Mouse (Mus musculus) spleen, adult 12 weeks (tissue): Measurements from ENCODE around the gene Pex11b.
"Not testable (repeated sequence)": the region's sequence is repeated elsewhere in the genome, so short reads cannot be mapped to it uniquely, and the experiment has no call there.

Experiments
- DNase-seq: peaks from one replicate; pipeline ENCODE4 v3.0.0; 2022; ENCODE audit warnings: low spot score

Gene Pex11b

GRCm38 (mm10) chr3:96634928-96635879 lies at the start of gene Pex11b, which contains the start of gene Gm42957:
TSS of gene Pex11b (plus strand) at chr3:96635376.
TSS of gene Gm42957 (plus strand) at chr3:96635474.
- DNase-seq = peak; percentile 70

GRCm38 (mm10) chr3:96590657-96591056 lies 44.5 kb upstream of the Pex11b start:
- no peak for DNase-seq

GRCm38 (mm10) chr3:96593374-96593773 lies 41.8 kb upstream of the Pex11b start:
- peak; percentile 17 for DNase-seq

DNA sequence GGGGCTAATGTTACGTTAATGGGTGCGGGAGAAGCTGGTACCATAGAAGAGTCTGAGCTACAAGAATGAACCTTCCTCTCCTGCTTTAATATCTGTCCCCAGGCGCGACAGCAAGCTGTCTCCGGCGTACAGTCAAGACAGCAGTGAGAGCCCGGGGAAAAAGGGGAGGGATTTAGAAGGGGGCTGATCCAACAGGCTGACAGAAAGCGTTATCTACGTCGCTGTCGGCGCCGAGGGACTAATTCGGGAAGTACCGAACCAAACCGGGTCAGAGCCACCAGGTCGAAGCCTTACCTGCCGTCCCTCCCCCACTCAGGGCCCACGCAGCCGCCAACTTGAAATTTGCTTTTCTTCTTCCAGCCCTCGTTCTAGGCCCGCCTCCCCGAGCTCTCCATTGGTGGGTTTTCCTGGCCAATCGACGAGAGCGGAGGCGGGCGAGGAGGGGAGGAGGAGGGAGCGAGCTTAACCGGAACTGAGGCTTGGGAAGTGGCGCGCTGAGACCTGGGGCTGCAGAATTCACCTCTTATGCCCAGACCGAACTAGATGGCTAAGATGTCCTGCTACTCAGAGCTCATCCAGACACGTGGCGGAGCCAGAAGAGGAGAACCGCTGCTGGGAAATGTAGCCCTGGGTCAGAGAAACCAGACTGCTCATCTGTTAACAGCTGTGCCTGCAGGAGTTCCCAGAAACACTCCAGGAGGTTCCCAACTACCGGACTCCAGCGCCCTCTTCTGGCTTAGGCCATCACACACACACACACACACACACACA lies 41.2 kb upstream of the Pex11b start, which contains the start of gene Polr3gl:
Polr3gl (minus strand) TSS at position 392 of the 771 bp plus-strand sequence.
- DNase-seq = peak; percentile 90

- DNase-seq = no peak
Measured at GRCm38 (mm10) chr3:96594851-96595250, 40.3 kb upstream of the Pex11b start.

DNA sequence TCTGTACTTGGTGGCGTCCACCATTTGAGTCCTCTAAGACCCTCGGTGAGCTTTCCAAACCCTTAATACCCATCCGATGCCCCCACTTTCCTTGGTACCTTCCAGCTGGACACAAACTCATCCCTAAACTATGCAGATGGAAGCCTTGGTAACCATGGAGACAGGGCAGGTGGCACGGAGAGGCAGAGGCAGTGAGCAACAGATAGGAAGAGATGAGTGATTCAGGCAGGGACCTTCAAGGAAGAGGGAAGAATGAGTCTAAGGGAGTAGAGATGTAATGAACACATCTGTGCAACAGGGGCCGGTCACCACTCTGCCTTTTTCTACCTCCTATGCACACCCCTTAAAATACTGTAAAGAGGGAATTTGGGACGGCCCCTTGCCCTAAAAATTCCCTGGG lies 39.5 kb upstream of the Pex11b start:
- DNase-seq = no peak

DNA sequence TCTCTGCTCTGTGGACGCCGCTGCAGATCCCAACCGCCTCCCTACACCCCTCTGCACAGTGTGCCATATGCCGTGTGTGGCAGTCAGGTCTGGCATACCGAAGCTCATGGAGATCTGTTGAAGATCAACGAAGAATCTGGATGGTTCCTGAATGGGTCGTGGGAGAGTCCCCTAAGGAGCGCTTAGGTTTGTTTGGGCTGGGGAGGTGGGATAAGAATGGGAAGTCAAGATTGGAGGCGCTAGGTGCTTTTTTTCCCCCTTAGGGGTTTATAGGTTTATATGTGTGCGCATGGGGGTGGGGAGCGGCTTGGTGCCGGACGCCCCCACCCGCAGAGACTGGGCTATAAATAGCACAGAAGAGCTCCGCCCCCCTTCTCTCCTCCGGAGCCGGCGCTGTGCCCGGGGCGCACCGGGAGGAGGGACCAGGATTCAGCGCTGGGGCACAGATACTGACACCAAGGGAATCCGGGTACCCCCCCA lies 38.9 kb upstream of the Pex11b start, which contains the start of gene Ankrd34a:
Ankrd34a (plus strand) TSS at position 409 of the 480 bp plus-strand sequence.
- no peak for DNase-seq

GRCm38 (mm10) chr3:96596855-96597254 lies 38.3 kb upstream of the Pex11b start:
- DNase-seq = no peak

GRCm38 (mm10) chr3:96597435-96597891 lies 37.7 kb upstream of the Pex11b start:
- no peak for DNase-seq

DNA sequence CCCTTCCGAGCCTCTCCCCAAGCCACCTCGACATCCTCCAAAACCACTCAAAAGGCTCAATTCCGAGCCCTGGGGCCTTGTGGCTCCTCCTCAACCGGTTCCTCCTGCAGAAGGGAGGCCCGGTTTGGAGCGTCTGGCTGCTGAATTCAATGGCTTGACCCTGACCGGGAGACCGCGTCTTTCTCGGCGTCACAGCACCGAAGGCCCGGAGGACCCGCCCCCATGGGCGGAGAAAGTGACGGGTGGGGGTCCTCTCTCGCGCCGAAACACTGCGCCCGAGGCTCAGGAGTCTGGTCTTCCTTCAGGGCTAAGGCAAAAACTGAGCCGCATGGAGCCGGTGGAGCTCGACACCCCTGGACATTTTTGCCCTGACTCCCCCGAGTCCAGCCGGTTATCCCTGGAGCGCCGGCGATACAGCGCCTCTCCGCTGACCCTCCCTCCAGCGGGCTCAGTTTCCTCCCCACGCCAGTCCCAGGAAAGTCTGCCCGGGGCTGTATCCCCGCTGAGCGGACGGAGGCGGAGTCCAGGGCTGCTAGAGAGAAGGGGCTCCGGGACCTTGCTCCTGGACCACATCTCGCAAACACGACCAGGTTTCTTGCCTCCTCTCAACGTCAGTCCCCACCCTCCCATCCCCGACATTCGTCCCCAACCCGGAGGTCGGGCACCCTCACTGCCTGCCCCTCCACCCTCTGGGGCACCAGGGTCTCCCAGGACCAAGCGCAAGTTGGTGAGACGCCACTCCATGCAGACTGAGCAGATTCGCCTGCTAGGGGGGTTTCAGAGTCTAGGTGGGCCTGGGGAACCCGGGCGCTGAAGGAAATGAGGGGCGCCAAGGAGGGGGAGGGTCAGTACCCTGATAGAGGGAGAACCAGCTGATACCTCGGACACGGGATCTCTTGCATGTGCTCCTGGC lies 36.8 kb upstream of the Pex11b start:
- no peak for DNase-seq

DNA sequence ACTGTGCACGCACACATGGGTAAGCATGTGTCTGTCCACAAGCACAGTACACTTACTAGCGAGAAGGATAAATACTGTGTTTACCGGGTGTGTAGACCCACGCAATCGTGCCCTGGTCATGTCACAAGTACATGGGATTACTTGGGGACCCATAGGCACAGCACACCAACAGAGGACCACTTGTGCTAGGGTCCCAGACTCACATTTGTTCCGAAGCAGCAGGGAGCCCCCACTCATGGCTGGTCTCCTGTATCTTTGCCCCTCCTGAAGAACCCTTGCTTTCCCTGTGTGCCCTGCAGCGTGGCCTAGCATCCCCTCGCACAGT lies 36.1 kb upstream of the Pex11b start:
- no peak for DNase-seq

DNA sequence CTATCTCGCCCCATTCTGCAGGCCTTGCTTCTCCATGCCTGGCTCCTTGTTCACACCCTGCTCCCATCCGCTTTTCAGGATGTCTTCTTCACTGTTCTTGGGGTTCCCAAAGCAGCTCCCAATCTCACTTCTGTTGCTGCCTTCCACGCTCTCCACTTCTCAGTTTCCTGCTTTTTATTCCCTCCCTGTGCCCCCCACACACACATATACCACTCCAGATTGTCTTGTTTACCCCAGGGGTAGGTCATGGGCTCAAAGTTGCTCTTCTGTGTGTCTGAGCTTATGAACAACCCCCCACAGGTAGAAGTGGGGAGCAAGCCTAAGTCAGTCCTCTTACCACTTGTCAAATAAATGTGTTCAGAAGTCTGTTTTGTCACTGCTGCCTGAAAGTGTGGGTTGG lies 35.8 kb upstream of the Pex11b start:
- DNase-seq = no peak

- DNase-seq = peak; percentile 49
Measured at GRCm38 (mm10) chr3:96600639-96601250, 34.4 kb upstream of the Pex11b start, which contains the start of gene Lix1l. TSS of gene Lix1l (plus strand) at chr3:96601149.

DNA sequence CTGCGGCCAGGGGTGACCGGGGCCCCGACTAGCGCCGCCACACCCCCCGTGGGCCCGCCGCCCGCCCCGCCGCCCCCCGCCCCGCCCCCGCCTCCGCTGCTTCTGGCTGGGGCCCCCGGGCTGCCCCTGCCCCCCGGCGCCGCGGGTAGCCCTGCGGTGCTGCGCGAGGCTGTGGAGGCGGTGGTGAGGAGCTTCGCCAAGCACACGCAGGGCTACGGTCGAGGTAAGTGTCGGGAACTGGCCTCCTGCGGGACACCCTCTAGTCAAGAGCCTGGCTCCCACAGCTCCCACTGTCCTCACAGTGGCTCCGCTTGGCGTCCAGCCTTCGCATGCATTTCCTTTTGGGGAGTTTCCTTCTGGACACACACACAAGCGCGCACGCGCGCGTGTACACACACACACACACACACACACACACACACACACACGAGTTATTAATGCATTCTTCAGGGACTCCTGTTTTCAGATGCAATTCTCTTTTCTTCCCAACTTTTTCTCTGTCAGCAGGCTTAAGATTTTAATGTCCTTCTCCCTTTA lies 33.9 kb upstream of the Pex11b start:
- DNase-seq = no peak

GRCm38 (mm10) chr3:96601941-96602703 lies 33.1 kb upstream of the Pex11b start:
- no peak for DNase-seq

GRCm38 (mm10) chr3:96602704-96603084 lies 32.5 kb upstream of the Pex11b start:
- no peak for DNase-seq

GRCm38 (mm10) chr3:96603311-96603710 lies 31.9 kb upstream of the Pex11b start:
- no peak for DNase-seq

DNA sequence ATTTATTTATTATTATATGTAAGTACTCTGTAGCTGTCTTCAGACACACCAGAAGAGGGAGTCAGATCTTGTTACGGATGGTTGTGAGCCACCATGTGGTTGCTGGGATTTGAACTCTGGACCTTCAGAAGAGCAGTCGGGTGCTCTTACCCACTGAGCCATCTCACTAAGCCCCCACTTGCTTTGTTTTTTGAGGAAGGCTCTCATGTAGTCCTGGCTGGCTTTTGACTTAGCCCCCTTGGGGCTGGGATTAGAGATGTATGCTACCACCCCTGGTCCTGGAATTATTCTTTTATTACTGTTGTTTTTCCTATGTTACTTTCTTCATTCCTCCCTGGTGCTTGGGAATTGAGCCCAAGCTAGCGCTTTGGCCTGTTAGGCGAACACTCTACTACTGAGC lies 29.2 kb upstream of the Pex11b start:
- DNase-seq = not testable (repeated sequence)

DNA sequence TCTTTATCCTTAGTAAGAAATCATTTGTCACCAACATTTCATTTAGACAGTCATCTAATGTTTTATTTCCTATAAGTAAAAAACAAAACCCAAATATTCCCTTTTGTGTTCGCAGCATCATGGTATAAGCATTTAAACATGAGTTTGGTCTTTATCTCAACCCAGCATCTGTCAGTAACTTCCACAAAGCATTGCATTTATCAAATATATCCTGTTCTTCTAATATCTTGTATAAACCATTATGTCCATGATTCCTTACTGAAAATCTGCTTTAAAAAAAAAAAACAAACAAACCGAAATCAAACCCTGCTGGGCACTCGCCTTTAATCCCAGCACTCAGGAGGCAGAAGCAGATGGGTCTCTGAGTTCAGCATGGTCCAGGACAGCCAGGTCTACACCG lies 28.6 kb upstream of the Pex11b start:
- no peak for DNase-seq

DNA sequence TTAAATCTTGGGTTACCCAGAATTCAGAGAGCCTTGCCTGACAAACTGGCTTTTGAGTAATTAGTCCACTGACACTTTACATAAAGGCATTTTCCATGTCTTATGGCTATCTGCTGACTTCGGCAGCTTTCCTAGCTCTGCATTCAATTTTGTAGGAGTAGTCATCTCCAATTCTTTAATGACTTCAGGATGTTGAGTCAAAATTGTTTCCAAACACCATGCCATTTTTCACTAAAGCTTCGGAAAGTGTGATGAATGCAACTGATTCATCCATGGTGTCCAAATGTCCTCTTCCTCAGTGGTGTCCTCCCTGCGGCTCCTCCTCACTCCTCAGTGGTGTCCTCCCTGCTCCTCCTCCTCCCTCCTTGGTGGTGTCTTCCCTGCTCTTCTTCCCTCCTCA lies 17.2 kb upstream of the Pex11b start:
- no peak for DNase-seq
